Mouse (Mus musculus): ENCODE measurements around the gene Atf2.

DNA sequence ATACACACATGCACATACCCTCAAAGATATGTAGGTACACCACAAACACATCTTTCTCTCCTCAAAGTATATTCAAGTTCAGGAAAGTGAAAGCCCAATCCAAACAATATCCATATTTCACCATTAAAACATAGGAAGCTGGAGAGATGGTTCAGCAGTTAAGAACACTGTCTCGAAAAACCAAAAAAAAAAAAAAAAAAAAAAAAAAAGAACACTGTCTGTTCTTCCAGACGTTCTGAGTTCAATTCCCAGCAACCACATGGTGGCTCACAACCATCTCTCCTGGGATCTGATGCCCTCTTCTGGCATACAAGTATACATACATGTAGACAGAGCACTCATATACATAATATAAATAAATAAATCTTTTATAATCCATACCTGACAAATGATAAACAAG, 6.4 kb downstream of the Atf2 start:
- TF ChIP-seq CTCF (IDR thresholded peaks at IDR 0.05) (peak; percentile 10; the same call in 1 of the 2 replicates), EP300 (IDR thresholded peaks at IDR 0.05) (no peak)
